Mouse (Mus musculus) erythroblast, embryonic 14.5 days (primary cell): ENCODE data around the gene Trex1.

Source experiments
- GATA1 ChIP-seq: IDR thresholded peaks from 2 replicates; pipeline ENCODE4 v1.6.1; 2012; ENCODE audit warnings: low read length, inconsistent platforms, mixed read lengths
- TAL1 ChIP-seq: IDR thresholded peaks from 3 replicates; pipeline ENCODE4 v1.6.1; 2012; ENCODE audit warnings: low read length, inconsistent platforms, mixed read lengths

DNA sequence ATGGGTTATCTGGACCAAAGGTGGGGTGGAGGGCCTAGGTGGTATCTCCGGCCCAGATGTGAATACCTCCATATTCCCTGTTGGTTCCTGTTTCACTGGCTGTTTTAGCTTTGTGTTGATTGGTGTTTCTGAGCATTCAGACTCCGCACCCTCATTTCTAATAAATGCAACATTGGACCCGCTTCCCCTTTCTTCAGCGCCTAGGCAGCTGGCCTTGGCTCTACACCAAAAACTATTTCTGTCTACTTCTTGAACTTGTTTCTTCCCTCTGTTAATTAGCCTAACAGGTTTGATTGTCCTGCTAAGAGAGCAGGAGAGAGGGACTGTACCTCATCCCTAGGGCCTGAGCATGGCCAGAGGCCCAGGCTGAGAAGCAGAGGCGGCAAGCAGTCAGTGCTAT lies 2.0 kb downstream of the Trex1 start:
- TF ChIP-seq TAL1, result no peak
- no peak for TF ChIP-seq GATA1
